Mouse (Mus musculus): ENCODE data around the gene Zfp819. TPM values are rescaled to one million over a fixed set of nuclear protein-coding genes. Genes with fewer than 3 reads are reported as not detected.
"Not testable (repeated sequence)": the region's sequence is repeated elsewhere in the genome, so short reads cannot be mapped to it uniquely, and the experiment has no call there.

Zfp819 gene
- polyA plus RNA-seq, 1 experiment = not detected

DNA sequence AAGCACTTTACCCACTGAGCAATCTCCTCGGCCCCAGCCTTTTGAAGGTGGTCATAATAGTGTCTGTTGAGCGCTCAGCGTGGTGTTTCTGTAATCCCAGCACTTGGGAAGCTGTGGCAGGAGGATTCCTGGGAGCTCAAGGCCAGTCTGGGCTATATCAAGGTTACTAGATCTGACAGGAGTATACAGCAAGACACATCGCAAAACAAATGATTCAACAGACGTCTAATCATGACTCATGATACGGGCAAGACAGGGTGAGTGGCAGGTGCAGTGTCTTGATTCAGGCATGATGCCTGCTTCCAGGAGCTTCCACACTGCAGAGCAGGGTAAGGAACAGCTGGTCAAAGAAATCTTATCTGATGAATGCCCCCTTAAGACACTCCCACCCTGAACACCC lies 45.7 kb downstream of the Zfp819 start:
- no peak overlapping the region for H3ac ChIP-seq (ENCODE audit: control insufficient read depth, insufficient read length)
- no peak overlapping the region for H3K4me2 ChIP-seq (ENCODE audit: low read depth)
- TF ChIP-seq USF1 (IDR thresholded peaks at IDR 0.05; ENCODE audit: low read depth) = no peak
- TF ChIP-seq REST (IDR thresholded peaks at IDR 0.05; ENCODE audit: insufficient read depth, insufficient read length) = no peak
- no peak for TF ChIP-seq E2F4 (IDR thresholded peaks at IDR 0.05; ENCODE audit: insufficient read depth)
- no peak for TF ChIP-seq TCF12 (IDR thresholded peaks at IDR 0.05; ENCODE audit: insufficient read depth, poor library complexity, severe bottlenecking)
- no peak for TF ChIP-seq TCF3 (IDR thresholded peaks at IDR 0.05; ENCODE audit: insufficient read length, low read depth)
- no peak for TF ChIP-seq POLR2A (IDR thresholded peaks at IDR 0.05; ENCODE audit: insufficient read length, low read depth)
- TF ChIP-seq MYOG (IDR thresholded peaks at IDR 0.05; ENCODE audit: control insufficient read depth in 1 of 3, insufficient read depth in 1 of 3, insufficient read length in 2 of 3, low read depth in 2 of 3) = no peak
- no peaks in the 10 kb centered on the region for H3K36me3 ChIP-seq (ENCODE audit: control insufficient read depth, insufficient read depth)
- no peaks in the 10 kb centered on the region for H3K79me2 ChIP-seq (ENCODE audit: control insufficient read depth, insufficient read depth)
- no peak overlapping the region for H3K4me3 ChIP-seq
- peaks cover 13% of the 10 kb centered on the region for H3K27me3 ChIP-seq (ENCODE audit: control insufficient read depth, insufficient read depth, insufficient read length)

DNA sequence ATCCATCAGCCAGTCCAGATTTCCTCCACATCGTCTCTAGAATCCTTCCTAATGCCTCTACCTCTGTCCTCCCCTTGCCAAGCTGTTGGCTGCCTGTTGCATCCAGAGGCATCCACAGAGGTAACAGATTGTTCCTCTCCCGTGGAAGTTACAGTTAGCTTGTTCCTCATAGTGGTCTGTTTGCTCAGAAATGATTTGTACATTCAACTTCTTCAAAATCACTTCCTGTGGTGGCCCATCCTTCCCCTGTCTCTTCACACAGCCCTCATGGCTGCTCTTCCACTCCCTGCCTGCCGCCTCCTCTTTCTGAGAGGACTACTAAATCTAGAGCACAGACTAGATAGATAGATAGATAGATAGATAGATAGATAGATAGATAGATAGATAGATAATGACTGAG lies 47.5 kb downstream of the Zfp819 start:
- H3ac ChIP-seq (ENCODE audit: control insufficient read depth, insufficient read length) = no peak overlapping the region
- H3K79me2 ChIP-seq (ENCODE audit: control insufficient read depth, insufficient read depth) = no peaks in the 10 kb centered on the region
- no peak overlapping the region for H3K4me2 ChIP-seq (ENCODE audit: low read depth)
- H3K4me3 ChIP-seq = no peak overlapping the region
- H3K27me3 ChIP-seq (ENCODE audit: control insufficient read depth, insufficient read depth, insufficient read length) = peaks cover 13% of the 10 kb centered on the region
- TF ChIP-seq MYOG (IDR thresholded peaks at IDR 0.05; ENCODE audit: control insufficient read depth in 1 of 3, insufficient read depth in 1 of 3, insufficient read length in 2 of 3, low read depth in 2 of 3) = no peak
- no peak for TF ChIP-seq REST (IDR thresholded peaks at IDR 0.05; ENCODE audit: insufficient read depth, insufficient read length)
- TF ChIP-seq TCF3 (IDR thresholded peaks at IDR 0.05; ENCODE audit: insufficient read length, low read depth) = no peak
- TF ChIP-seq MAX (IDR thresholded peaks at IDR 0.05; ENCODE audit: low read depth) = no peak
- no peaks in the 10 kb centered on the region for H3K36me3 ChIP-seq (ENCODE audit: control insufficient read depth, insufficient read depth)

- Histone ChIP-seq H3K79me2 (ENCODE audit: control insufficient read depth, insufficient read depth) (no peaks in the 10 kb centered on the region), H3ac (ENCODE audit: control insufficient read depth, insufficient read length) (no peak overlapping the region), H3K4me2 (ENCODE audit: low read depth) (no peak overlapping the region), H3K4me3 (no peak overlapping the region), H3K36me3 (ENCODE audit: control insufficient read depth, insufficient read depth) (no peaks in the 10 kb centered on the region), H3K27me3 (ENCODE audit: control insufficient read depth, insufficient read depth, insufficient read length) (peaks cover 13% of the 10 kb centered on the region)
- TF ChIP-seq CEBPB (IDR thresholded peaks at IDR 0.05; ENCODE audit: insufficient read depth, poor library complexity, severe bottlenecking) (no peak), TCF12 (IDR thresholded peaks at IDR 0.05; ENCODE audit: insufficient read depth, poor library complexity, severe bottlenecking) (no peak), REST (IDR thresholded peaks at IDR 0.05; ENCODE audit: insufficient read depth, insufficient read length) (no peak), TCF3 (IDR thresholded peaks at IDR 0.05; ENCODE audit: insufficient read length, low read depth) (no peak), POLR2A (IDR thresholded peaks at IDR 0.05; ENCODE audit: insufficient read length, low read depth) (no peak), MYOG (IDR thresholded peaks at IDR 0.05; ENCODE audit: control insufficient read depth in 1 of 3, insufficient read depth in 1 of 3, insufficient read length in 2 of 3, low read depth in 2 of 3) (no peak)
Measured at GRCm38 (mm10) chr7:43656232-43656631, 49.3 kb downstream of the Zfp819 start.

DNA sequence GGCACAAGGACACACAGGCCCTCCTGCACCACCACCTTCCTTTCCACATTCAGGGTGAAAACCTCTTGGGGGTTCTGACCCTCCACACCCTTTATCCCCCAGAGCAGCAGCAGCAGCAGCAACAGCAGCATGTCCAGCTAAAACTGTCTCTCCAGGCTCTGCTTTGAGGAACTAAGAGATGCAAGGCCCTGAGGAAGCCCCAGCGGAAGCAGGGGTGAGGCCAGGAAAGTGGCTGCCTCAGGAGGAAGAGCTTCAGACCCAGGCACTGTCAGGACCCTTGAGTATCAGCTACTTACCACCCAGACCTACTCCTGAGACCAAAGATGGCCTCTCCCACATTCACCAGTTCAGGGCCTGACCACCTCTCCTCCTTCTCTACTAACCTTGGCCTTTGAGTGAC lies 53.0 kb downstream of the Zfp819 start, which contains the start of gene Siglece:
Gene Siglece, minus strand, starts transcription at position 160 of the 400 bp plus-strand sequence.
- Histone ChIP-seq H3K4me3 (no peak within 1 kb of the TSS), H3ac (ENCODE audit: control insufficient read depth, insufficient read length) (no peak within 1 kb of the TSS), H3K36me3 (ENCODE audit: control insufficient read depth, insufficient read depth) (no peaks in the 10 kb centered on the region), H3K4me2 (ENCODE audit: low read depth) (no peak within 1 kb of the TSS), H3K79me2 (ENCODE audit: control insufficient read depth, insufficient read depth) (no peaks in the 10 kb centered on the region), H3K27me3 (ENCODE audit: control insufficient read depth, insufficient read depth, insufficient read length) (peaks cover 13% of the 10 kb centered on the region)
- TF ChIP-seq MAX (IDR thresholded peaks at IDR 0.05; ENCODE audit: low read depth) = no peak

DNA sequence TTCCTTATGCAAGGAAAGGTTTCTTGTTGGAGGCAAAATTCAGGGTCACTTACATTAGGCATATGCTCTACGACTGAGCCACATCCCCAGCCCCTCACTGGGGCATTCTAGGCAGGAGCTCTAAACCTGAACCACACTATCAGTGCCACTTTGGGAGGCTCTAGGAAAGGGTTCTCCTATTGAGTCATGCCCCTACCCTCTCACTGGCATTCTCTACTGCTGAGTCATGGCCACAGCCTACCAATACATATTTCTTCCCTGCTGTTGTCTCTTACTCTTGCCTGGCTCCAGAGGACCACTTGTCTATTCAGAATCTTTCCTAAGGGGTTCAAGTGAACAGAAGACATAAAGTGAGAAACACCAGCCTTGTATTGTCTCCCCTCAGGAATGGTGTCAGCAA lies 55.8 kb downstream of the Zfp819 start:
- TF ChIP-seq REST (IDR thresholded peaks at IDR 0.05; ENCODE audit: insufficient read depth, insufficient read length) (no peak), TCF3 (IDR thresholded peaks at IDR 0.05; ENCODE audit: insufficient read length, low read depth) (no peak), E2F4 (IDR thresholded peaks at IDR 0.05; ENCODE audit: insufficient read depth) (no peak), MYOG (IDR thresholded peaks at IDR 0.05; ENCODE audit: control insufficient read depth in 1 of 3, insufficient read depth in 1 of 3, insufficient read length in 2 of 3, low read depth in 2 of 3) (no peak), POLR2A (IDR thresholded peaks at IDR 0.05; ENCODE audit: insufficient read length, low read depth) (no peak), CEBPB (IDR thresholded peaks at IDR 0.05; ENCODE audit: insufficient read depth, poor library complexity, severe bottlenecking) (no peak), SRF (IDR thresholded peaks at IDR 0.05; ENCODE audit: control insufficient read depth, insufficient read length, low read depth) (no peak), POLR2AphosphoS2 (IDR thresholded peaks at IDR 0.05; ENCODE audit: insufficient read length, low read depth) (no peak), MAX (IDR thresholded peaks at IDR 0.05; ENCODE audit: low read depth) (no peak), TCF12 (IDR thresholded peaks at IDR 0.05; ENCODE audit: insufficient read depth, poor library complexity, severe bottlenecking) (no peak), MYOD1 (IDR thresholded peaks at IDR 0.05; ENCODE audit: control insufficient read depth in 1 of 3, insufficient read length in 2 of 3, low read depth in 2 of 3) (no peak), USF1 (IDR thresholded peaks at IDR 0.05; ENCODE audit: low read depth) (no peak)
- H3K27me3 ChIP-seq (ENCODE audit: control insufficient read depth, insufficient read depth, insufficient read length) = no peaks in the 10 kb centered on the region
- no peak overlapping the region for H3K4me3 ChIP-seq
- no peak overlapping the region for H3ac ChIP-seq (ENCODE audit: control insufficient read depth, insufficient read length)
- H3K79me2 ChIP-seq (ENCODE audit: control insufficient read depth, insufficient read depth) = no peaks in the 10 kb centered on the region
- no peaks in the 10 kb centered on the region for H3K36me3 ChIP-seq (ENCODE audit: control insufficient read depth, insufficient read depth)
- H3K4me2 ChIP-seq (ENCODE audit: low read depth) = peak overlapping the region; percentile 38

GRCm38 (mm10) chr7:43667221-43667620 lies 60.3 kb downstream of the Zfp819 start:
- not testable (repeated sequence) for H3ac ChIP-seq (ENCODE audit: control insufficient read depth, insufficient read length); H3K4me3 ChIP-seq; H3K27me3 ChIP-seq (ENCODE audit: control insufficient read depth, insufficient read depth, insufficient read length); H3K4me2 ChIP-seq (ENCODE audit: low read depth); H3K36me3 ChIP-seq (ENCODE audit: control insufficient read depth, insufficient read depth); H3K79me2 ChIP-seq (ENCODE audit: control insufficient read depth, insufficient read depth)

Other genes with a start within 250 kb of the Zfp819 start
- 1.0 TPM for gene Siglecg, start 199.0 kb upstream of the Zfp819 start, polyA plus RNA-seq (2012; fragmentation: generic; extraction: Trizol)
- gene Lim2, start 179.5 kb upstream of the Zfp819 start, polyA plus RNA-seq (2012; fragmentation: generic; extraction: Trizol) = not detected
- gene Nkg7, start 170.1 kb upstream of the Zfp819 start, polyA plus RNA-seq (2012; fragmentation: generic; extraction: Trizol) = not detected
- gene Cldnd2, start 166.4 kb upstream of the Zfp819 start, polyA plus RNA-seq (2012; fragmentation: generic; extraction: Trizol) = not detected
- 244 TPM for gene Etfb, start 163.1 kb upstream of the Zfp819 start, polyA plus RNA-seq (2012; fragmentation: generic; extraction: Trizol)
- 0.12 TPM for gene Gm45233, start 163.0 kb upstream of the Zfp819 start, polyA plus RNA-seq (2012; fragmentation: generic; extraction: Trizol)
- 0.73 TPM for gene Vsig10l, start 144.0 kb upstream of the Zfp819 start, polyA plus RNA-seq (2012; fragmentation: generic; extraction: Trizol)
- 4.9 TPM for gene Iglon5, start 117.1 kb upstream of the Zfp819 start, polyA plus RNA-seq (2012; fragmentation: generic; extraction: Trizol)
- not detected for gene 4931406B18Rik, start 101.2 kb upstream of the Zfp819 start, polyA plus RNA-seq (2012; fragmentation: generic; extraction: Trizol)
- gene Cd33, start 62.7 kb upstream of the Zfp819 start, polyA plus RNA-seq (2012; fragmentation: generic; extraction: Trizol) = 0.02 TPM
- 0.72 TPM for gene Zfp658, start 44.9 kb upstream of the Zfp819 start, polyA plus RNA-seq (2012; fragmentation: generic; extraction: Trizol)
- 2.8 TPM for gene Zfp719, start 27.6 kb upstream of the Zfp819 start, polyA plus RNA-seq (2012; fragmentation: generic; extraction: Trizol)
- not detected for gene Ceacam18, start 27.5 kb downstream of the Zfp819 start, polyA plus RNA-seq (2012; fragmentation: generic; extraction: Trizol)
- not detected for gene Siglece, start 53.0 kb downstream of the Zfp819 start, polyA plus RNA-seq (2012; fragmentation: generic; extraction: Trizol)
- gene Ctu1, start 64.8 kb downstream of the Zfp819 start, polyA plus RNA-seq (2012; fragmentation: generic; extraction: Trizol) = 9.9 TPM
- gene Klk14, start 83.2 kb downstream of the Zfp819 start, polyA plus RNA-seq (2012; fragmentation: generic; extraction: Trizol) = not detected
- gene Klk13, start 105.4 kb downstream of the Zfp819 start, polyA plus RNA-seq (2012; fragmentation: generic; extraction: Trizol) = not detected
- 0.05 TPM for gene Klk12, start 161.7 kb downstream of the Zfp819 start, polyA plus RNA-seq (2012; fragmentation: generic; extraction: Trizol)
- 0.56 TPM for gene Klk11, start 167.4 kb downstream of the Zfp819 start, polyA plus RNA-seq (2012; fragmentation: generic; extraction: Trizol)
- gene Klk10, start 173.9 kb downstream of the Zfp819 start, polyA plus RNA-seq (2012; fragmentation: generic; extraction: Trizol) = 1.1 TPM
- not detected for gene Klk9, start 184.7 kb downstream of the Zfp819 start, polyA plus RNA-seq (2012; fragmentation: generic; extraction: Trizol)
- gene Klk8, start 190.4 kb downstream of the Zfp819 start, polyA plus RNA-seq (2012; fragmentation: generic; extraction: Trizol) = not detected
- not detected for gene Klk7, start 204.1 kb downstream of the Zfp819 start, polyA plus RNA-seq (2012; fragmentation: generic; extraction: Trizol)
- gene Klk6, start 217.3 kb downstream of the Zfp819 start, polyA plus RNA-seq (2012; fragmentation: generic; extraction: Trizol) = not detected
- gene Klk5, start 234.8 kb downstream of the Zfp819 start, polyA plus RNA-seq (2012; fragmentation: generic; extraction: Trizol) = not detected